Mouse (Mus musculus) layer of hippocampus, adult 9-11 months (tissue): ENCODE data around the gene Tmem121.
A peak's percentile ranks its signal among the peaks of the same experiment; 100 is the strongest.
"Not testable (repeated sequence)": the region's sequence is repeated elsewhere in the genome, so short reads cannot be mapped to it uniquely, and the experiment has no call there.

Source experiments
- DNase-seq: peaks from one replicate; pipeline ENCODE4 v3.0.0; 2022

The Tmem121 gene

DNA sequence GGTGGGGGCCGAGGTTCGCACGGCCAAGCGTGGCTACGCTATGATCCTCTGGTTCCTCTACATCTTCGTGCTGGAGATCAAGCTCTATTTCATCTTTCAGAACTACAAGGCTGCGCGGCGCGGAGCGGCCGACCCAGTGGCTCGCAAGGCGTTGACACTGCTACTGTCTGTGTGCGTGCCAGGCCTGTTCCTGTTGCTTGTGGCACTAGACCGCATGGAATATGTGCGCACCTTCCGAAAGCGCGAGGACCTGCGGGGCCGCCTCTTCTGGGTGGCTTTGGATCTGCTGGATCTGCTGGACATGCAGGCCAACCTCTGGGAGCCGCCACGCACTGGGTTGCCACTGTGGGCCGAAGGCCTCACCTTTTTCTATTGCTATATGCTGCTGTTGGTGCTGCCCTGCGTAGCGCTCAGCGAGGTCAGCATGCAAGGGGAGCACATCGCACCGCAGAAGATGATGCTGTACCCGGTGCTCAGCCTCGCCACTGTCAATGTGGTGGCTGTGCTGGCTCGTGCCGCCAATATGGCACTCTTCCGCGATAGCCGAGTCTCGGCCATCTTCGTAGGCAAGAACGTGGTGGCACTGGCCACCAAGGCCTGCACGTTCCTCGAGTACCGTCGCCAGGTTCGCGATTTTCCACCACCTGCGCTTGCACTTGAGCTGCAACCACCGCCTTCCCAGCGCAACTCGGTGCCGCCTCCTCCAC, 2.8 kb downstream of the Tmem121 start:
- DNase-seq: no peak

DNA sequence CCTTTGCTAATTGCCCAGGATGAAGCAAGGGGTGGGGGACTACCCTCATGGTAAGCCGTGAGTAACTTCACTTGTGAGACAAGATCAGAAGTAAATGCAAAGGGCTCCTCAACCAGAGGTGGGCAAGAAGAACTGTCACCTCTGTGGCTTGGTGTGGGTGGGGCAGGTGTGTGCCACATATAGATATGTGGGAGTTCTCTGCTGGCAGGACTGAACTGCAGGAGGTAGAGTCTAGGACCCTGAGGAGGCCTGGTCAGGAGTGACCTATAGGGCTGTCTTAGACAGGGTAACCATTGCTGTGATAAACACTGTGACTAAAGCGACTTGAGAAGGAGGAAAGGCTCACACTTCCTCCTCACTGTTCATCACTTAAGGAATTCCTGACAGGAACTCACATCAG, 7.7 kb downstream of the Tmem121 start:
- DNase-seq: no peak

DNA sequence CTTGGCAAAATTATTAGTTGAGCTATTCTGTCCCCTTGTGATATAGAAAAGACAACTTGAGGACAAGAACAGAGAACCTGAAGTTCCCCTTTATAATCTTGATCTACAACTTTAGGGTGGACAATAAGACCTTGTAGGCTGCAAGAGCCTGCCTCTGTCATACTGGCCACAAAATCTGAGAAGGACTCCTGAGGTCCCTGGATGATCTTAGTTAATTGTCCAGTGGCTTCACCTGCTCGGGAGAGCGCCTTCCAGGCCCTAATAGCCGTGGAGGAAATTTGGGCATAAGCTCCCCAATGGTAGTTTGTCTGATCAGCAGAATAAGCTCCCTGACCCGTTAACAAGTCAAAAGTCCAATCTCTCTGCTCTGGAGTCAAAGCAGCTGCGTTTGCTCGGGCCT, 13.4 kb downstream of the Tmem121 start:
- not testable (repeated sequence) for DNase-seq

DNA sequence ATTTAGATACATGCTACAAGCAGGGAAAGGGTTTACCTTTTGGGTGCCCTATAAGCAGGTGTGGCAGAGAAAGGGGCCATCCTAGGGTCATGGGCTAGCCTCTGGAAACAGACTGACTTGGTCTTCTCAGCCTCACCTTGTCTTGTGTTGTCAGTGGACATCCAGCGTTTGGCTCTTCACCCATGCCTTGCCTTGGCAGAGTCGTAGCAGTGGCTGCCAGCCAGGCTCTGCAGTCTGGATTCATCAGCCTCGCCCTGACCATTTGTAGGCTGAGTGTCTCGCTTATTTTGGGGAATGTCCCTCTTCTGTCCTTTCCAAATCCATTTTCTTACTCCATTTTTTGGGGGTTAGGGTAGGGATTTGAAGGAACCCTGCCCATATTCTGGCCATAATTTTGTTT, 15.6 kb downstream of the Tmem121 start:
- DNase-seq: no peak

DNA sequence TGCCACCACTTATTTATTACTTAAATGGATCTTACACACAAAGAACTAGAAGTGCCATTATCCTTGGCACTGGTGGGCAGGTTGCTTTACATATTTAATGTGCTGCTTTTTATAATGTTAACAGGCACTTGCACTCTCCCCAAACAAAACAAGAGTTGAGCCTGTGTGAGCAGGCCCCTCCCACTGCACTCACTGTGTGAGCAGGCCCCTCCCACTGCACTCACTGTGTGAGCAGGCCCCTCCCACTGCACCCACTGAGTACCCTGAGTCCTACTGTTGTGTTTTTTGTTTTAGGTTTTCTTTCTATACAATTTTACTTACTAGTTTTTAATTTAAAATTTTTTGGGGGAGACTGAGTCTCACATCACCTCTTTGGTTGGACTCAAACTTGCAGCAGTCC, 16.3 kb downstream of the Tmem121 start:
- DNase-seq: no peak

DNA sequence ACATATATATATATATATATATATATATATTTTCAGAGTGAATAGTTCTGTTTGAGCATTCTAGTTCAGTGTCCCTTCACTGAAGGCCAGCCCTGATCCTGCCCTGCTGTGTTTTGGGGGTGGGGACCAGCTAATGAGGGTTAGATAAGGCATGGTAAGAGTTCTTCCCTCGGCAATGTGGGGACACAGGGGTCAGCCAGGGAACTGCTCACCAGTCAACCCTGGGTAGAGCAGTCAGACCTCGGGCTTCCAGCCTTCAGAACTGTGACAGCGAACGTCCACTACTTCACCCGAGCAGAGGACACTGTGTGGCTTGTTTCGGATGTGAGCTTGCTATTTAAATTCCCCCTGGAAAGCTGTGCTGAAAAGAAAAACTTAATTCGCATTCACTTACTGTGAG, 17.8 kb downstream of the Tmem121 start:
- DNase-seq: no peak

DNA sequence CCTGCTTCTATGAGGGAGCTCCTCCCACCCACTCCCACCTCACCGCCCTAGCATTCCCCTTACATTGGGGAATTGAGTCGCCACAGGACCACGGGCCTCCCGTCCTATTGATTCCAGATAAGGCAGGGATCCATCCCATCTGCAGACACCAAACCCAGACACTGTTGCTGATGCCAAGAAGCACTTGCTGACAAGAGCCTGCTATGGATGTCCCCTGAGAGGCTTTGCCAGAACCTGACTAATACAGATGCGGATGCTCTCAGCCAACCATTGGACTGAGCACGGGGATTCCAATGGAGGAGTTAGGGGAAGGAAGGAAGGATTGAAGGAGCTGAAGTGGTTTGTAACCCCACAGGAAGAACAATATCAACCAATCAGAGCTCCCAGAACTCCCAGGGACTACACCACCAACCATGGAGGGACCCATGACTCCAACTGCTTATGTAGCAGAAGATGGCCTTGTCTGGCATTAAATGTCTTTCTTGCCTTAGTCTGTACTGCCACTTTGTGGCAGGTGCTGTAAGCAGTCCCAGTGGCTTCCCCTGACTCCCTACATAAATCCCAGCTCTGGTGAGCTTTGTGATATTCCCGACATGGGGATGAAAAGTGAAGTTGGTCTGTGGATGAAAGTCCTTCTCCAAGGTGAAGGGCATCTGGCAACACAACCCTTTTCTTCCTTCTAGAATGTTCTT, 19.7 kb downstream of the Tmem121 start:
- no peak for DNase-seq

DNA sequence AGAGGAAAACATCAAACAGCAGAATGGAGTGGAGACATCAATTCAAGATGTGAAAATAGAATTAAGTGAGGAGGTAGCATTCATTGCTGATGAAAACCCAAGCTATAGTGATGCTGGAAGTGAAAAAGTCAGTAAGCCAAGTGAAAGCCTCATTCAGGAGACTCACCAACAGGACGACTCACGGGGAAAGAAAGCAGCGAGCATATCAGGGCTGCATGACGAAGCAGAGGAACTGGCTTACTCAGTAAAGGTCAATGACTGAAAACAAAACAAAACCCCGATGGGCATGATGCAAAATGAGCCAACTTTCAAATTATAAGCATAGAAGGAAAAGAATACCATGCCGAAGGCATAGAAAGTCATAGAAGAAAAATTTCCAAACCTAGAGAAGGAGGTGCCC, 22.0 kb downstream of the Tmem121 start:
- no peak for DNase-seq

DNA sequence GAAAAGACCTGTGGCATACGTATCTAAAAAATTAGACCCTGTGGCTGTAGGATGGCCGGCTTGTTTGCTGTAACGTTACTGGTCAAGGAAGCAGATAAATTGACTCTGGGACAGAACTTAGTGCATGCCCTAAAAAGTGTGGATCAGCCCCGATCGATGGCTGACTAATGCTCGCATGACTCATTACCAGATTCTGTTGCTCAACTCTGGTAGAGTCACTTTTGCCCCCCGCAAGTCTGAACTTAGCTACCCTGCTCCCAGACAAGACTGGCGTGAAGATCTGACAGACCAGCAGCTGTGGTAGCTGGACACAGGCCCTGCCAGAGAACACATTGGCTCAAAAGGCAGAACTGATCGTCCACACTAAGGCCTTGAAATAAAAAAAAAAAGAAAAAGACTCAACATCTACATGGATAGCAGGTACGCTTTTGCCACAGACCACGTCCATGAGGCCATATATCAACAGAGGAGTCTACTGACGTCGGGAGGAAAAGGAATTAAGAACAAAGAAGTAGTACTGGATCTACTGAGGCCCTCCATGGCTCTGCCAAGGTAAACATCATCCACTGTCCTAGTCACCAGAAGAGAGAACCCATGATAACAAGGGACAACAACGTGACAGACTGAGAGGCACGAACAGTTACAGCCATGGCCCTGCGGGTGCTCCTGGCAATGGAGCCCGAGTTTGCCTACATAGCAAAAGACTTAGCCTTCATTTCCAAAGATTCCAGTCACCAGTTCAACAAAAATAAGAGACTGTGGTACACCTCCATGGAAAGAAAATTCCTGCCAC, 25.1 kb downstream of the Tmem121 start:
- no peak for DNase-seq

DNA sequence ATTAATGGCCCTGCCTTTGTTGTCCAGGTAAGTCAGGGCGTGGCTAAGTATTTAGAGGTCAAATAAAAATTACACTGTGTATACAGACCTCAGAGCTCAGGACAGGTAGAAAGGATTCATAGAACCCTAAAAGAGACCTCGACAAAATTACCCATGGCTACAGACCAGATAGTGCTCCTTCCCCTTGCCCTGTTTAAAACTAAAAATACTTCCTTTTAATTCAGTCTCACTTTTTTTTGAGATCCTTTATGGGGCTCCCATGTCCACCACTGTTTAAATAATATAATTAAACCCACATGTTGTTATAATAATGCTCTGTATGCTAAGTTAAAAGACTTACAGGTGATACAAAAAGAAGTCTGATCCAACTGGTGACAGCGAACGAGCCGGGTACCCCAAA, 26.0 kb downstream of the Tmem121 start:
- no peak for DNase-seq

DNA sequence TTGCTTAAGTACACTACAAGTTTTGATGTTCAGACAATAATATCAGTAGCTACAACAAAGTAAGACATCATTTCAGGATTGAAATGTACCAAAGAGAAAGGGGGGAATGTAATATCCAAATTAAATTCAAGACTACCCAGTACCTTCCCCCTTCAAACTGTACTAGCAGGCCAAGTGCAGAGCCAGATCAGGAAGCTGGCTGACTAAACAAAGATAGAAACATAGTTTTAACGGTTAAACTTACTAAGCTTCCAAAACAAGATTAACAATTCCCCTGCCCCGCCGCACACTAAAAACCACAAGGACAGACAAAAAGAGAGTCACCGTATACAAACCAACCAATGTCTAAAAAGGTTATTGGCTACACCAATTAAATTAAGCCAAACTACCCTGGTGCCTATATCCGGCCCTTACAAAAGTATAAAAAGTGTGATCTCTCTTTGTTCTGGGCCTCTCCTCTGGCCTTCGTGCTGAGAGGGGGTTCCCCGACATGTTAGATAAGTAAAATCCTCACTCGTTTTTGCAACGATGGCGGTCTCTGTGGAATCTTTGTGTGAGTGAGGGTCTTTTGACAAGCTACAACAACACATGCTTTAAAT, 26.7 kb downstream of the Tmem121 start:
- no peak for DNase-seq

DNA sequence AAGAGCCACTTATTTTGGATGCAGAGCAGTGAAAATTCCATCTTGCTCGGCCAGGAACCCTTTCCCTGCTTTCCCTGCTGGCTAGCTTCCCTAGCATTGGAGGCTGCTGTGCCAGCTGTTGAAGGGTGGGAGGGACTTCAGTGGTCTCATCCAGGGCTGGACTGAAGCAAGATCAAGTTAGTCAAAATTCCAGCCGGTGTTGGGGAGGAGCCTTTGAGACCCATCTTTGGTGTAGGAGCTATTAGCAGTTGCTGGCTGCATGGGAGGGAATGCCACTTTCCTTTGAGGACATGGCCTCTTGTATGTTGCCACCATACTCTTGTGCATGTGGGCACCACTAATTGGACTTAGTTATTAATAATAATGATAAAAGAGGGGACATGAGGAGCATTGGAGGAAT, 27.5 kb downstream of the Tmem121 start:
- DNase-seq: no peak

DNA sequence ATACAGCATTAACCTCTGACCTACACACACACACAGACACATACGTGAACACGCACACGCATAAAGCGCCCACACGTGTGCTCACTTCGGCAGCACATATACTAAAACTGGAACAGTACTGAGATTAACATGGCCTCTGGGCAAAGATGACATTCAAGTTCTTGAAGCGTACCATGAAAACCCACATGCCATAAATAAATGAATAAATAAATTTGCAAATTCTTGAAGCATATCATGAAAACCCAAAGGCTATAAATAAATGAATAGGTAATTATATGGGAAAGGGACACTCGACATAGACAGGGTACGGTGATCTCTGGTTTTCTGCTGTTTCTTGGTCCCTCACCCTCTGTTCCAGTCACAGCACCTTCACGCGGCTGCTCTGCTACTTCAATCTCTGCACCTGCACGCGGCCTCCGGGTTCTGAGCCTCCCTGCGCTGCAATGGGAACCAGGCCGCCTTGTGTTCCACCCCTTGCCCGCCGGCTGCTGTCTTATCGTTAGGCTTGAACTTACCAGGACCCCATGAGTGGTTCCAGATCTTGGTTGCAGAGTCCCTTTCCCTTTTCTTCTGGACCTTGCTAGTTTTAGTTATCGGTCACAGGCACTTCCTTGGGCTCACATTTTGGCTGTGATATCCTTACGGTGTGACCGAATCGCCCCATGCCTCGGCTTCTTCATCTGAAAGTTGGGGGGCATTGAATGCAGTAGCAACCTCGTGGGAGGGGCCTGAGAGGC, 28.5 kb downstream of the Tmem121 start:
- no peak for DNase-seq

DNA sequence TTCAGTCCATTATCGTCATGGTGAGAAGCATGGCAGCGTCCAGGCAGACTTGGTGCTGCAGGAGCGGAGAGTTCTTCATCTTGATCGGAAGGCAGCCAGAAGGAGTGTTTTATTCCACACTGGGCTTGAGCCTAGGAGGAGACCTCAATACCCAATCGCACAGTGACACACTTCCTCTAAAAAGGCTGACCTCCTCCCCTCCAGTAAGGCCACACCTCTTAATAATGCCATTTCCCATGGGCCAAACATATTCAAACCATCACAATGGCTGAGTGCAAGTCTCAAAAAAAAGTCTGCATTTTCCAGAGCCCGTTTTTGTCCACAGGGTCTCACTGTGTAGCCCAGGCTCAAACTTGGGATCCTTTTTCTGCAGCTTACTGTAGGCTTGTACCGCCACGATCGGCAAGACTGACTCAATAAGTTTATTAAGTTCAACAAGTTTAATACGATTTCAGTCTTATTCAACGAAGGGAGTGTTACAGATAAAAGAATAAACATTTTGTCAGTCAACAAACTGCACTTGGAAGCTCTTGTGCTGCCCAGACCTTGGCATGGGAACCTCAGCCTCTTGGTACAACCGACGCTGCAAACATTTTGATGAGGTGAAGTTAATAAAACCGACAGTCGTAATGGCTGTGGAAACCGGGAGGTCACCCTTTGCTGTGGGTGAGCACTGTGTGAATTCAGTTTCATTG, 29.4 kb downstream of the Tmem121 start:
- no peak for DNase-seq

DNA sequence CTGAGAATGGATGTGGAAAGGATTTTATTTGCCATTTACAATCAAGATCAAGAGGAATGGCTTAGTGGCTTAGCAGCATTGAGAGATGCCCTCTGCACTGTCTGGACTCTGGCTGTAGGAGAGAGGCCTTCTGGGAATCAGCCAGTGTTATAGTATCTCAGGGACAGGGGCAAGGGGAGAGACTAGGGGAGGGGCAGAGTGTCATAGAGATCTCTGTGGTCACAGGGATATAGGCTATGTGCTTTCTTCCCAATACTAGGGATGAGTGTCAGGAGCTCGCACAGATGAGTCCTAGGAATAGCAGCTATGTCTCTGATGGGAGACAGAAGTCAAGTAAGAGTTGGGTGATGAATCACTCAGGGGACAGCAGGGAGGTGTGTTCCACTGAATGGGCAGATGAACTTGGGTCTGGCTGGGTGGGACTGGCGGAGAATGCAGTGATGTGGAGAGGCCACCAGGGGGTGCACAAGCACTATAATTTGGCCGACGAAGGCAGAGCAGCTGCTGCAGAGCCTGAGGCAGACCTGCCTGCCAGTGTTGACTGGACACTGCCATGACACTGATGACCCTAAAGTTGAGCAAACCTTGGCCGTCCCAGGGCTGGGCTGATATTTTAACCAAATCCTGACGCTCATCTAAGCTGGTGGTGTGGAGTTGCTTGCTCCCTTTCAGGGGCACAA, 30.1 kb downstream of the Tmem121 start:
- no peak for DNase-seq

DNA sequence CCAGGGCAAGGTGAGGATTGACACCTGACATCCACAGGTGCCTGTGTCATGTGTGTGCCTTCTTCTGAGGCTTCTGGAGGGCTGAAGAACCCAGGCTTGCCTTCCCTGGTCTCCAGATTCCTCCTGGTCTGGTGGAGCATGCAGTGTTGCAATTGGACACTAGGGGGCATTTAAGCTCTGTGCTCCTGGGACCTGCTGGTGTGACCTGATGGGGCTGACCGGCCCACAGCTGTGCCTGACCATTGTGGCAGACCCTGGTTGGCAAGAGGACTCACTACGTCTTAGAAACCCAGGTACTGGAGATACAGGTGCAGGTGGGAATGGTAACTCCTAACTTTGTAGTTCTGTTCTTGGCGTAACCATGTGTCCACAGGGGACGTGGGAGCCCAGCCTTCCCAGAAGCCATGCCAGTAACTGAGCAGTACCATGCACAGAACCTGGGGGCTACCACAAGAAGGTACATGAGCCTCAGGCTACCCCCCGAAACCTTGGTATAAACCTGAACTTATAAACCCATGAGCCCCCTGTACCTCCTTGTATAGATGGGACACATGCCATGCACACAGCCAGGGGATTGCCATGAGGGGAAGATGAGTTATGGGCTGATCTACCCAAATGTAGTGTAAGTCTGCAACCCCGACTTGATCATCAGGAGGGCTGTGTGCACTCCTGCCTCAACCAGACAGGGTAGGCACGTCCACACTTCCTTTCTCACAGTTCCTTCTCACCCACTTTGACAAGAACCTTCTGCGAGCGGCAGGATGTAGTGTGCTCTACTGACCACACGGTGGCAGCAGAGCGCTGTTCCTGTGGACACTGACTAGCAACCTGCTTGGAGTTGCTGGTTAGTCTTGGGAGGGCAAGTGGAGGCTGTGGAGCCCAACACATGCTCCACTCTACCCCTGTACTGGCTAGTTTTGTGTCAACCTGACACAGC, 31.8 kb downstream of the Tmem121 start:
- peak; percentile 61 for DNase-seq

DNA sequence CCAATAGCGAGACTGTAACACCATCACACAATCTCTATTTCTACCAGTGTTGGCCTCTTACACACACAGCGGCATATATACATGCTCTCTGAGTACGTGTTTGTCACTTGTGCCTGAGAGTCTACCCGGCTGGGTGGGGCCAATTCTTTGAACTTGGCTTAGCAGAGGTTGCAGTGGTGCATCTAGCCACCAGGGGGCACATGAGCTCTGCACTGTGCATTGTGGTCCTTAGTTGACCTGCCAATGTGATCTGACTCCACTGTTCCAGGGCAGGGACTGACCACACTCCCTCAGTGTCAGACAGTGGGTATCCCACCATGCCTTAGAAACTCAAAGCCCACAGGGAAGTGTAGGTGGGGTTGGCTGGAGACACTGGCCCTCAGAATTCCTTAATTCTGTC, 34.1 kb downstream of the Tmem121 start:
- DNase-seq: no peak

DNA sequence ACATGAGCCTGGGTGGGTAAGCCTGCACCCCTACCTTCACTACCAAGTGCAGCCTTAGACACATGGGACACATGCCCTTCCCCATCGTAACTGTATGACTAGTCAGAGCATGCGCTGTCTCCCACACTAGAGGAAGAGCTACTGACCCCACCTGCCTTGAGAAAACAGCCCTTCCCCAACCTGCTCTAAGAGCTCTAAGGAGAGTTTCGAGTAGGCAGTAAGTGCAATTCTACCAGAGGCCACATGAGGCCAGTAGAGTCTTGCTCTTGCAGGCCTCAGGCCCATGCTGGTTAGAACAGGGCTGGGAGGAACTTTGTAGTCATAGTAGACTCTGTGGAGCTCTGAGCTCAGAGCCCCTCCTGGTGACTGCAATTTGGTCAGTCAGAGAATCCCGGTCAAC, 34.7 kb downstream of the Tmem121 start:
- peak; percentile 59 for DNase-seq

DNA sequence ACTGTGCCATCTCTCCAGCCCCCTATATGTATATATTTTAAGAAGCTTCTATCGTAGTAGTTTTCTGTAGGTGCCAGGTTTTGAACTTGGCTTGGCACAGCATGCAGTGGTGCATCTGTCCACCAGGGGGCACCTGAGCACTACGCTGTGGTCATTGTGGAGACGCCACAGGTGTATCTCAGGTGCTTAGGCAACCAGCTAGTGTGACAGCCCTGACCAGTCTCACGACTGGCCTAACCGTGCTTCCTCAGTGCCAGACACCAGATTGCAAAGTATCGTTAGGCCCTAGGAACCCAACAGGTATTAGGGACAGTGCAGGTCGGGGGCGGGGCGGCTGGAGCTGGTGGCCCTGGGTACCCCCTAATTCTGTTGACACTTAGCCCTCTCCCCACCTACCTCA, 35.6 kb downstream of the Tmem121 start:
- peak; percentile 23 for DNase-seq

DNA sequence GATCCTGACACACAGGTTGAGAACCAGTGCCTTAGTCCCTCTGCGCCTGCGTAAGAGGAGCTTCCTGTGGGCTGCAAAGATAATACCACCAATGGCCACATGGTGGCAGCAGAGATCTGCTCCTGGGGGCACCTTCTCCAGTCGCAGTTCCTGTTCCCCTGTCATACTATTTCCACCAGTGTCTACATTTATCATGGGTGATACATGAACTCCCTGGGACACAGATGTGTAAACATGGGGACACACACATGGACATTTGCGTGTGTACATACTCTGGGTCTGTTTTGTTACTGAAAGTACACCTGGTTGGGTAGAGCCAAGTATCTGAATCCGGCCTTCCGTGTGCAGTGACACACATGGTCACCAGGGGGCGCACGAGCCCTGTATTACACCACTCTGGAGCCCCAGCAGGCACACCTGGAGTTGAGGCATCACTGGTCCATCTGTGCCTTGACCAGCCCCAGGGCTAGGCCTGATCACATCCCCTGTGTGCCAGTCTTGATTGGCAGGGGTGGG, 36.4 kb downstream of the Tmem121 start:
- DNase-seq: peak; percentile 82
